Mouse (Mus musculus): ENCODE data around the gene Astl.
A peak's percentile ranks its signal among the peaks of the same experiment; 100 is the strongest.

GRCm38 (mm10) chr2:127341159-127341558 is 2.7 kb downstream of the Astl start:
- no peak for TF ChIP-seq POLR2A (IDR thresholded peaks at IDR 0.05; ENCODE audit: control insufficient read depth in 1 of 2, insufficient read depth in 1 of 2, low read depth in 1 of 2, low read length in 2 of 2, poor library complexity in 1 of 2)
- no peak for TF ChIP-seq EP300 (IDR thresholded peaks at IDR 0.05; ENCODE audit: low read depth in 1 of 2, low read length in 2 of 2)
- TF ChIP-seq ZC3H11A (IDR thresholded peaks at IDR 0.05; ENCODE audit: low read depth, low read length) = peak; percentile 86
- no peak for TF ChIP-seq MYB (IDR thresholded peaks at IDR 0.05; ENCODE audit: low read depth, low read length)
- no peak for TF ChIP-seq GATA1 (IDR thresholded peaks at IDR 0.05; ENCODE audit: low read depth, low read length)
- TF ChIP-seq CTCF (IDR thresholded peaks at IDR 0.05 in 2 of 3, conservative IDR thresholded peaks at IDR 0.05 in 1 of 3; ENCODE audit: control insufficient read depth in 1 of 3, insufficient read depth in 1 of 3, low read depth in 2 of 3, low read length in 3 of 3, poor library complexity in 1 of 3, severe bottlenecking in 1 of 3) = peak; percentile 89 to 96 (median 90)
- TF ChIP-seq SMC3 (IDR thresholded peaks at IDR 0.05; ENCODE audit: low read depth, low read length) = peak; percentile 92
- TF ChIP-seq E2F4 (IDR thresholded peaks at IDR 0.05; ENCODE audit: borderline replicate concordance, low read depth, low read length) = no peak
- TF ChIP-seq GABPA (IDR thresholded peaks at IDR 0.05; ENCODE audit: low read depth, low read length) = no peak
- no peak for TF ChIP-seq NRF1 (IDR thresholded peaks at IDR 0.05; ENCODE audit: insufficient read depth, low read depth, low read length, poor library complexity, severe bottlenecking)
- TF ChIP-seq NELFE (IDR thresholded peaks at IDR 0.05; ENCODE audit: low read depth, low read length) = no peak
- TF ChIP-seq ZMIZ1 (IDR thresholded peaks at IDR 0.05; ENCODE audit: low read depth, low read length) = no peak
